Mouse (Mus musculus) monocyte, adult 5-6 weeks (primary cell): Measurements from ENCODE around the gene Cst11. TPM values are rescaled to one million over a fixed set of nuclear protein-coding genes. Genes with fewer than 3 reads are reported as not detected.
"Not testable (repeated sequence)": the region's sequence is repeated elsewhere in the genome, so short reads cannot be mapped to it uniquely, and the experiment has no call there.

ENCODE experiments used
- ATAC-seq: fragments of 153-309, 156-312 bp; replicated peaks from 2 replicates; pipeline ENCODE4 v1.8.0; 2017; ENCODE audit warnings: mild to moderate bottlenecking; ENCODE audit not compliant: low TSS enrichment, insufficient number of reproducible peaks, severe bottlenecking, poor library complexity, low FRiP score
- total RNA-seq: library from RNA; stranded (forward); fragments of 200-1000, 200-491, 200-594 nt; gene quantifications from 3 replicates; pipeline ENCODE4 v1.2.3, GENCODE M21; 2017

Cst11 gene
- not detected in 3 replicates for total RNA-seq

DNA sequence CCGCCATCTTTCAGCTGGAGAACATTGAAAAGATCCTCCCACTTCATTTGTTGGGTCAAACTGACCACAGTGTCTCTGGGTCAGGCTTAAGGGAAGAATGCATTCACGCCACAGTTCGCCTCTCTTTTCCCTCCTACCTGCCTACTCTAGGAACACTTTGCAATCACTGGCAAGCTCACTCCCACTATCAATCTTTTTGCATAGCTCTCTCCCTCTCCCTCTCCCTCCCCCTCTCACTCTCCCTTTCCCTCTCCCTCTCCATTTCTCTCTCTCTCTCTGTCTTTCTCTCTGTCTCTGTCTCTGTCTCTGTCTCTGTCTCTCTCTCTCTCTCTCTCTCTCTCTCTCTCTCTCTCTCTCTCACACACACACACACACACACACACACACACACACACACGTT, at the start of gene Cst11:
Gene Cst11 (minus strand): TSS at position 101 of the 400 bp plus-strand sequence.
- ATAC-seq: not testable (repeated sequence)

DNA sequence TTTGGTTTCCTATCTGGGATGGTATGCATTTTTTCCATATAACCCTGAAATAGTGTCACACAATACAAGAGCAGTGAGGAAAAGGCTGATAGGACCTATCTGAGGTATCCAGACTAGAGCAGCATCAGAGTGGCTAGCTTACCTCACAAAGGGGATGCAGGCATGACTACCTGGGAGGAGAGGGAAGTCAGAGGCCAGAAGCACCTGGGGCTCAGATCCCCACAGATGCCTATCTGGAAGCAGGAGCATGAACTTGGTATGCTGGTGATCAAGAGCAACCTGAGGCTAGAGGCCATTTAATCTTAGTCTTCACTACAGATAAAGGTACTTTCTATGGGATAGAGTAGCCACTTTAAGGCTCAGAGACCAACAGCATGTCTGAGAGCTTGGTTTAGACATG, 48.6 kb upstream of the Cst11 start, which contains the start of gene Cst13:
Gene Cst13 (plus strand): TSS at position 173 of the 400 bp plus-strand sequence.
- no peak for ATAC-seq

DNA sequence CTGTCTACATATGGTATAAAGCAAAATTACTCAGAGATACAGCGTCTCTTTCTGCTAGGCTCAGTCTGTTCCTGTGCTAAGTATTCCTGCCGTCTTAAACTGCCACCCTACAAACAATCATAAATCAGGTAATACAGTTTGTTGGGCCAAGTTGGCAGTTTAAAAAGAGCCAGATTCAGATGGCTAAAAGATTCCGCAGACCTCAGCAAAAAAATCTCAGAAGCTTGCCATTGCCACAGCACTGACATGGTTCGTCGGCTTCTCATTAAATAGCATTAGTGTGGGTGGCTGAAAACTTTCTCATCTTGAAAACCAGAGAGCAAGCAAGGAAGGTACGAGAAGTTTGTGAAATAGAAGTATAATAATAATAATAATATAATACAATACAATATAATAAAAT, 35.4 kb upstream of the Cst11 start:
- no peak for ATAC-seq

DNA sequence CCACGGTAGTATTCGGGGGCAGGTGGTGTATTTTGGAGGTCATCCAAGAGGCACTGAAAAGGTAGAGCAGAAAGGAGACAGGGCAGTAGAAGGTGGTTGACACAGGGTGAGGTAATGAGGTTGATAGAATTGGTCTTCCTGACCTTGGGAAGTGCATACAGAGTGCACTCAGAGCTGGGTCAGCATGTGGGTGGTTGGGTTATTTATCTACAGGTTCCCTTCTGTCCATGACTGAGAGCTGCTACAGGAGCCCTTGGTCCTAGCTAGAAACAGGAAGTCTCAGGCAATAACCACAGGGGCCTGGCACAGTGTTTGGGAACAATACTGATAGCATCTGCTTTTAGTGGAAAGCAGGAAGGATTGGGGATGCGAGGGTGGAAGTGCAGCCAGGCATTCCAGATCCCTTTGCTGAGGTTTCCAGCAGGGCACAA, 30.2 kb upstream of the Cst11 start:
- ATAC-seq: no peak

DNA sequence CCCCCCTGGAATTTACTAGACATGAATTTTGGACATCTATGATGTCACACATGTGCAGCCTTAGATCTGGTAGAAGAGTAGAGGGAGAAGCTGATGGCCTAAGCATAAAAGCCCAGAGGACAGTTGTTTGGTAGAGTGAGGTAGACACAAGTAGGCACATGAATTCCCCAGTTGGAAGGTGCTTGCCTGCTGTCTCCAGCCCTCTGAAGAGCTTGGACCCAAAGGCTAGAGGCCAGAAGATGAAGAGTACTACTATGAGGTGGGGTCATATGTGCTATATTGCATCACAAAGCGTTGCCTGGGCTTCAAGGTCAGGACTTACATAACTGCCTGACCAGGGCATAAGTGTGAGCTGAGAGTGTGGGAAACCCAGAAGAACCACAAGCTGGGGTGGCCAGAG, 27.2 kb upstream of the Cst11 start, which contains the start of gene Cst8:
Gene Cst8 (plus strand): TSS at position 301 of the 400 bp plus-strand sequence.
- no peak for ATAC-seq

DNA sequence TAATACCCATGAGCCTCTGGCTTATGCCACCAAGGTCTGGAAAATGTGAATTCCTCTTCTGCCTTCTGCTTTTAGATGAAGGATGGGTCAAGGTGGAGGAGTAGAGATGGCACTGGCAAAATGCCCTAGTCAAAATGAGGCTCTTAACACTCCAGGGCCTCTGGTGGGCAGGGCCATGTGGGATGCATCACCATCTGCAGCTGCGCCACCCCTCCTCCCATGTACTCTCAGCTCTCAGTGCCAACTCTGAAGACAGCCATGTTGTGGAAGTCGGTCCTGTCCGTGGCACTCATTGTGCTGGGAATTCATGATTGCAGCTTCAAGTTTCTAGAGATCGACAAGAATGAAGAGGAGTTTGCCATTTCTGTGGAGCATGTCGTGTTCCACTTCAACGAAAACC, 17.8 kb upstream of the Cst11 start, which contains the start of gene Cst12:
Gene Cst12 (plus strand): TSS at position 220 of the 400 bp plus-strand sequence.
- no peak for ATAC-seq

DNA sequence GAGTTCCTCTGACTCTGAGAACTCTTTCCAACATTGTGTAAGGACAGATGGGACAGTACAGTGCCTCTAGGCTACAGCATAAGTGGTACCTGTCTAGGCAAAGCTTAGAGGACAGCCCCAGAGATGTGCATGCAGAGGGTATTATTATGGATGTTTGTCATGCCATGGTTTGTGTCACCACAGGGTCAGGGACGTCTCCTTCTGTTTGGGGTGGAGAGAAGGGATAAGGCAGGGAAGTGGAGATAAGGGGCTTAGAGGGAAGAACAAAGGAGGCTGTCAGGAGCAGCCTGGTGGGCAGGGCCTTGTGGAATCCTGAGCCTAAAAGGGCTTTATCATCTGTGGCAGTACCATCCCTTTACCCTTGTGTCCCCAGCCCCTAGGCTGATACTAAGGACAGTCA, 10.4 kb upstream of the Cst11 start, which contains the start of gene 8030411F24Rik:
Gene 8030411F24Rik (plus strand): TSS at position 301 of the 400 bp plus-strand sequence.
- ATAC-seq: no peak

DNA sequence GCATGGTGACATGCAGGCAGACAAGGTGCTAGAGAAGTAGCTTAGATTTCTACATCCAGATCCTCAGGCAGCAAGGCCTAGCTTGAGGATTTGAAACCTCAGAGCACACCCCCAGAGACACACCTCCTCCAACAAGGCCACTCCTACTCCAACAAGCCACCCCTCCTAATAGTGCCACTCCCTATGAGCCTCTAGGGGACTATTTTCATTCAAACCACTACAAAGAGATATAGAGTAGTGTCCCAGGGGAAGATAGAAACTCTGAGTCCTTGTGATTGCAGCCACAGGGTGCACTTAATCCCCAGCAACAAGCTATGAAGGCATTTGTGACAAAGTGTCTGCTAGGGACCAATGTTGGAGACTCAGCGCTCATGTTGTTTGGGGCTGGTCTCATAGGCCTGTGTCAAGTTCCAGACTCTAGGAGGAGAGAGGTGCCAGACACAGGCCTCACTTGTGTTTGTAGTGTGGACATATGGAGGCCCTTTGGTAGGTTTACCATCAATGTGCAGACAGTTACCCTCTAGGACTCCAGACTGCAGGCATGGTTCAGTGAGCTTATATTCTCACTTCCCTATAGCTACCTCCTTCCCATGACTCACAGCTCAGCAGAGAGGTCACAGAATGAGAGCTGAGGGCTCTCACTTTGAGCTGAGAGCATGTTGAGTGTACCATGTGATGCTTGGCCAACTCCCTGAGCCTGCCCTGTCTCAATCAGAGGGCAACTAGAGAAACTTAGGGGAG, 7.5 kb downstream of the Cst11 start:
- peak; percentile 85 for ATAC-seq

DNA sequence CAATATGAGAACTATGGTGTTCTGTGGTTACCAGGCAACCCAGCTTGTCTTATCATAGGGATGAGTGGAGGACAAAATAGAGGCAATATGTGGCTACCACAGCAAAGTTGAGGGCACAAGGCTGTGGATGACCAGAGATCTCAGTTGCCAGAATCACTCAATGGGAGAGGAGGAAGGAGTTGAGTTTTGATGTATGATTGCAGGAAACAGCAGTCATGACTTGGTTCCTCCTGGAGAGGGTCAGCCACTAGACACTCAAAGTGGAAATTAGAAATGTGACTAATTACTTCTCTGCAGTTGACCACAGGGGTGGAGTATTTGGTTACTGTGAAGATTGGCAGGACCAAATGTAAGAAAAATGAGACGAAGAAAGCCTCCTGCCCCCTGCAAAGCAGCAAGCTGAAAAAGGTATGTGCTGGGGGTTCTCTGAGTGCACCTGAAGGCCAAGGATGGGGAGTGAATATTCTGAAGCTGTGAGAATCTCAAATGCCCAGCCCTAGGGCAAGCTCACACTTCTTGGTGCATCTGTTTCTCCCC, 16.9 kb downstream of the Cst11 start:
- ATAC-seq: no peak

DNA sequence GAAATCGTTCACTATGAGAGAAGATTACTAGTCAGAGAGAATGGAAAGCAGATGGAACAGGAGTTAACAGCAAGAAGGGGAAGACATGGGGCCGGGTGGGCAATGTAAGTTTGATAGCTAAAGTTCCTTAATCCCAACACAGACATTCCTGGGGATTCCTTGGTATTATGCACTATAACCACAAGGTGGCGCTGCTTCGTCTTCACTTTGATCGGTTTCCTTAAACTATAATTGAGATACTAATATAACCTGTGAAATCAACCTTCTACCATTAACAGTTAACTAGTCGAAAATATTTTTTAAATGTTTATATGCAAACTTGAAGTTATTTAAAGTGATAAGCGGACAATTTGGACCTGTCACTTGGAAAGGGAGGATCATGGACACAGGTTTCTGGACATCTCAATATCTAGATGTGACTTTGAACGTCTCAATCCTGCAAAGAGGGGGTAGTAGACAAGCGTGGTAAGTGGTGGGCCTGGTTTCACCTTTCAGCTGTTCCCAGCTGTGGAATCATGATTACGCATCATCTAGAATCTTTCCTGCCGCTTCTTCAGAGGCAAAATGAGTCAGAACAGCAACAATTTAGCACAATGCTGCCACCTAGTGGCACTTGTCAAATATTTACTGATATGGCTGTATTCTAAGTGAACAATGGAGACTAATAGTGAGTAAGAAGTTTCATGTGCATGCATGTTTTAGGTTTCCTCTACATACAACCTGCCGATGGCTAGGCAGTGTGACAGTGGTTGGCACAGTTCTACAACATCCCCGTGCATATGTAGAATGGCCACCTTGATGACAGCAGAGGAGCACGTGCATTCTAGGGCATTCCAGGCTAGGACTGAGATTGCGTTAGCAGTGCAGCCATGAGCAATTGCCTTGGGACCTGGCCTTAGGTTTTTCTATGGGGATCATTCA, 19.1 kb downstream of the Cst11 start:
- peak; percentile 63 for ATAC-seq

DNA sequence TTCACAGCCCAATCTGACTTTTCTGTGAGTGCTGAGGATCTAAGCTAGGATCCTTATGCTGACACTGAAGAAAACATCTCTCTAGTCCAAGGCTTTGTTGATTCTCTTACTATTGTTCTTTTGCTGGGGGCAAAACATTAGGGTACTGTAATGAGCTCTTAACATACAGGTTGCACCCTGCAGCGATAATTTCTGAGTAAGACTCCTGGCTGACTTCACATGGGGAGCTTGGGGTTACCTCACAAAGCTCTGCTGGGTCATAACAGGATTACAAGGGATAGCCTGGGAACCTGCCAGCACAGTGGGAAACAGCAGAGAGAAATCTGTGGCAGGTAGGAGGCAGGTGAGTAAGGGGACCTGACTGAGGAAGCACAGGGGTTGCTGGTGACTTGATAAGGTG, 21.2 kb downstream of the Cst11 start, which contains the start of gene Cstl1:
Gene Cstl1 (plus strand): TSS at position 301 of the 400 bp plus-strand sequence.
- ATAC-seq: no peak

DNA sequence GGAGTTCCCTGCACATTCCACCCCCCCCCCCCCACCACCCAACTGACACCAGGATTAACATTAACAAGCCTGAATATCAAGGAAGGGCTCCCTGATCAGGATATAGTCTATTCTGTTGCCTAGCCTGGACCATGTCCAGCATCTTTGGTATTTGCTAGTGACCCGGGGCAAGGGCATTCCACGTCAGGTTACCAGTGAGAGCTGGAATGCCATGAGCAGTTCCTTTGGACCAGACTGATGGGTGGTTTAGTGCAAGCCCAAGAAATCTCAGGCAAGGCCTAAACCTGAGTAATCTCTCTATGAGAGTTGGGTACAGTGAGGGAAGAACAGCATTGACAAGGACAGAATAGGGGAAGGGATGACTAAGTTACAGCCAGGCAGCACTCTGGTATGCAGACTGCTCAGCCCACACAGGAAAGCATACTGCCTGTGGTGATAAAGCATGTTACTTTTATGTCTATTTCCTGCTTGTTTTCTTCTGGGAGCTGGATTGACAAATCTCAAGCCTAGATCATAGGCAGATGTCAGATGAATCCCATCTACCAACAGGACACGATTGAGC, 27.4 kb downstream of the Cst11 start:
- no peak for ATAC-seq

DNA sequence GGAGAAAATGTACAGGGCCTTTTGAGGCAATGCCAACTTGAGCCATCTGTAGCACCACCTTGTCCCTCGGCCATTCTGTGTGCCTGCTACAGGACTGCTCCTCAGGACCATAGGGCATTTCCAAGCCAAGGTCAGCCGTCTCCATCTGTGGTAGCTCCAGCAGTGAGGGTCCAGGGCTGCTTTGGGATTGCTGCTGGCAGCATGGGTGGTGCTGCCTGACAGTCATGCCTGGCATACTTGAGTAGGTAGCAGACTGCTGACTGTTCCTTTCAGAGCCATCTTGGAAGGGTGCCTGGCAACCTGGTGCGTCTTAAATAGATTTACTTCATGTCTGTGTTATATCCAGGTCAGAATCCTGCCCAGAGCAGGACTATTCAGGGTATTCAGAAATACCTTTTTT, 28.3 kb downstream of the Cst11 start:
- ATAC-seq: 0 out of 2 replicates have a peak, but pooled peaks have one; percentile 27

DNA sequence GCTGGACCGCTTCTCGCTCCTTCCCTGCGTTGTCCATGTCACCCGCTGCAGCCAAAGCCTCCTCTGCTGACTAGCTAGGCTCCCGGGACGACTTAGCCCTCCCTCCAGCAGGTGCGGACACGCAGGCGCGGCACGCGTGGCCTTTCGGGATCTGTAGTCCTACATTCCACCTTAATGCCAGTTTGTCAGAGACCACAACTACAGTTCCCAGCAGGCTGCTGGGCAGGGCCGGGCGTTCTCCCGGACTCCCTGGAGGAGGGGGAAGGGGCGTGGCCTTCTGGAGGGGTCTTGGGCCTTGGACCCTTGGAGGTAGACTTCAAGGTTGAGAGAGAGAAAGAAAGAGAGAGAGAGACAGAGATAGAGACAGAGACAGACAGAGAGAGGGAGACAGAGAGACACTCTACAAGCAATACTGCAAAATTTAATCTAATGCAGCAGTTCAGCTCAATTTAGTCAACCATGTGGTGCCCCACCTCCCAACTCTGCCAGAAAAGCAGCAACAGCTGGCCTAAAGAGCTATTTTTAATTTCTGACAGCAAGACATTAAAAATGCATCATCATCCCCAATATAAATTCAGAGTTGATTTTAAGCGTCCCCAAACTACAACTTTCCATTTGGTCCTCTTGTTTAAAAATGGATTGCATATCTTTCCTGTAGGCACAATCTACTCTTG, 38.8 kb downstream of the Cst11 start, which contains the start of gene Napb:
Gene Napb (minus strand): TSS at position 141 of the 674 bp plus-strand sequence.
- ATAC-seq: peak; percentile 56

DNA sequence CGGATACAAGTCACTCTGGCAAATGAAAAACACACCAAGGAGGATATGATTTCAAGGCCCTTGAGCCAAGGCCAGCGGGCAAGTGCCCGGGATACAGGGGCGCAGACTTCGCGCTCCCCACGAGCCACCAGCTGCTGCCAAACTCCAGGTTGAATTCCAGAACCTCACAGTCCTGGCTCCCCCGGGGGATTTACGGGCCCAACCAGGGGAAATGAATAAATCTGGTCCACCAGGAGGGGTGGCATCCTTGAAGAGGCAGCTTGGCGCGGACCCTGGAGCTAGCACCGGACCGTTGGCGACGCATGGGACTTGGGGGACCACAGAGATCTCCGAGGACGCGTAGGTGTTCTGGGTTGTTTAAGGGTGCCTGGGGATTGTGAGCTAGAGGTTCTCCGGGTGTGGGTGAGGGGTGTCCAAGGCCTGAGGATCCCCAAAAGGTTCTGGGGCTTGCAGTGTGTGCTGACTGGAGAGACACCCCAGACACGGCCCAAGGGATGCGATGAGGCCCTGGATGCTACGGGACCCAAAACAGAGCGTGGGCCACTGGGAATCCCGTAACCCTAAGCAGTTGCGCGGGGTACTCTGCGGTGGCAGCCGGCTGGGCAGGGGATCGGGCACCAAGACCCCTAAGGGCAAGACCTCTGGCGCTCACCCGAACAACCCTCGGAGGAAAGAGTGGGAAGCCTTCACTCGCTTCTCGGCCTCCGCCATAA, 39.5 kb downstream of the Cst11 start:
- ATAC-seq: peak; percentile 45; the same call in 1 of the 2 replicates

DNA sequence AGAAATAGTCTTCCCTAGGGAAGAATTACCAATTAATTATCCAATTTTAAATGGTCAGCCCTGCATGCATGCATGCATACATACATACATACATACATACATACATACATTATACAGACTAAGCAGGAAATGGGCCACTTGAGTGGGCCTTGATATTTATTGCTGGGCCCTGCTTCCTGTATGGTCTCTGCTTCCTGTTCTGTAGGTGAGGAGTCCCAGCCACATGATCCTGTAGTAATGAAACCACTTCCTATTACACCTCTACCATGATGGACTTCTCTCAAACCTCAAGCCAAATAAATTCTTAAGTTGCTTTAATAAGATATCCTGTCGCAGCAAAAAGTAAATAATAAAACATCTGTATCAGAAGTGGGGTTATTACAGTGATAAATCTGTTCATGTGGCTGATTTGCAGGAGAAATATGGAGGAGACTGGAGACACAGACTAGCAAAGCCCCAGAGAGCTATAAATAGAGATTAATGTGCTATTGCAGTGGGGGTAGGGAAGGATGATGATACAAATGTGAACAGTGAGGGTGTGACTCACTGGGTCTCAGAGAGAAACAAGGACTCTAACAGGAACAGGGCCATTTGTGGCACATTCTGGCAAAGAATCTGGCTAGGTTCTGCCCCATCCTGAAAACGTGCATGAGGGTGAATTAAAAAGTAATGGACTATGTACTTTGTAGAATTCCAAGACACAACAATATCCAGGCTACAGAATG, 51.9 kb downstream of the Cst11 start:
- no peak for ATAC-seq
